Mouse (Mus musculus) C2C12 (cell line): ENCODE measurements around the gene Slc22a14. TPM values are rescaled to one million over a fixed set of nuclear protein-coding genes. Genes with fewer than 3 reads are reported as not detected.

Experiments used
- H3K27me3 ChIP-seq: one replicate; pipeline ENCODE4 v1.6.1; 2011; ENCODE audit not compliant: control insufficient read depth, insufficient read depth, insufficient read length
- H3K36me3 ChIP-seq: one replicate; pipeline ENCODE4 v1.6.1; 2011; ENCODE audit not compliant: control insufficient read depth, insufficient read depth
- H3K4me3 ChIP-seq: one replicate; pipeline ENCODE4 v1.5.1; 2011; ENCODE audit warnings: mild to moderate bottlenecking, control low read depth; ENCODE audit not compliant: poor library complexity, insufficient read depth, severe bottlenecking
- H3K79me2 ChIP-seq: one replicate; pipeline ENCODE4 v1.6.1; 2011; ENCODE audit not compliant: control insufficient read depth, insufficient read depth
- H3K79me3 ChIP-seq: one replicate; pipeline ENCODE4 v1.6.1; 2011; ENCODE audit warnings: low read depth, control low read depth
- H3ac ChIP-seq: one replicate; pipeline ENCODE3; 2011; ENCODE audit warnings: low read depth; ENCODE audit not compliant: control insufficient read depth, insufficient read length
- CEBPB ChIP-seq: IDR thresholded peaks from one replicate; pipeline ENCODE4 v1.6.1; 2011; ENCODE audit warnings: low read depth, mild to moderate bottlenecking, control low read depth, moderate library complexity
- CTCF ChIP-seq: IDR thresholded peaks from one replicate; pipeline ENCODE4 v1.5.1; 2011; ENCODE audit not compliant: control insufficient read depth, insufficient read depth, insufficient read length
- FOSL1 ChIP-seq: IDR thresholded peaks from one replicate; pipeline ENCODE4 v1.8.0; 2011; ENCODE audit warnings: mild to moderate bottlenecking, low read length; ENCODE audit not compliant: poor library complexity, insufficient read depth, severe bottlenecking
- MAX ChIP-seq: IDR thresholded peaks from one replicate; pipeline ENCODE4 v1.6.1; 2011; ENCODE audit warnings: mild to moderate bottlenecking, control low read depth
- MYOD1 ChIP-seq: IDR thresholded peaks from one replicate; pipeline ENCODE4 v1.6.1; 2011; ENCODE audit warnings: low read depth; ENCODE audit not compliant: control insufficient read depth, insufficient read length
- MYOG ChIP-seq: IDR thresholded peaks from one replicate; pipeline ENCODE4 v1.6.1; 2011; ENCODE audit not compliant: control insufficient read depth, insufficient read length; ENCODE audit errors: extremely low read depth
- USF1 ChIP-seq: IDR thresholded peaks from one replicate; pipeline ENCODE4 v1.6.1; 2011; ENCODE audit warnings: low read depth, mild to moderate bottlenecking, control low read depth, moderate library complexity
- polyA plus RNA-seq: library from polyadenylated mRNA; unstranded; fragments of >200 nt; fragmentation: generic; extraction: Trizol; gene quantifications from one replicate; pipeline ENCODE4 v1.2.1, GENCODE M21; 2012; ENCODE audit warnings: missing spikeins

The Slc22a14 gene
- polyA plus RNA-seq, 1 experiment = not detected

- no peaks in the 10 kb centered on the region for H3K79me3 ChIP-seq
- H3K27me3 ChIP-seq = peaks cover 26% of the 10 kb centered on the region
- no peak overlapping the region for H3K4me3 ChIP-seq
- no peaks in the 10 kb centered on the region for H3K79me2 ChIP-seq
- H3ac ChIP-seq = no peak overlapping the region
- H3K36me3 ChIP-seq = no peaks in the 10 kb centered on the region
- no peak for TF ChIP-seq CEBPB
- TF ChIP-seq MAX = no peak
- no peak for TF ChIP-seq FOSL1
- no peak for TF ChIP-seq CTCF
- TF ChIP-seq MYOD1 = no peak
- TF ChIP-seq MYOG = no peak
- TF ChIP-seq USF1 = no peak
Observed at GRCm38 (mm10) chr9:119122596-119123369, 242.6 kb downstream of the Slc22a14 start.

- no peak overlapping the region for H3ac ChIP-seq
- no peaks in the 10 kb centered on the region for H3K36me3 ChIP-seq
- H3K79me3 ChIP-seq = no peaks in the 10 kb centered on the region
- H3K4me3 ChIP-seq = no peak overlapping the region
- no peaks in the 10 kb centered on the region for H3K79me2 ChIP-seq
- H3K27me3 ChIP-seq = peaks cover 17% of the 10 kb centered on the region
- no peak for TF ChIP-seq USF1
- TF ChIP-seq FOSL1 = no peak
- TF ChIP-seq MYOD1 = no peak
- no peak for TF ChIP-seq MYOG
Observed at GRCm38 (mm10) chr9:119120168-119120560, 245.2 kb downstream of the Slc22a14 start.

Other genes with a start within 250 kb of the Slc22a14 start
- gene Acaa1b, start 208.5 kb downstream of the Slc22a14 start, polyA plus RNA-seq = 0.96 TPM
- gene Gm47289, start 206.4 kb downstream of the Slc22a14 start, polyA plus RNA-seq = not detected
- not detected for gene Slc22a13, start 156.5 kb downstream of the Slc22a14 start, polyA plus RNA-seq
- 13.0 TPM for gene Oxsr1, start 43.1 kb downstream of the Slc22a14 start, polyA plus RNA-seq
- gene Acaa1a, start 25.9 kb downstream of the Slc22a14 start, polyA plus RNA-seq = 50.9 TPM
- gene Myd88, start 24.1 kb downstream of the Slc22a14 start, polyA plus RNA-seq = 19.5 TPM
- 3.1 TPM for gene Xylb, start 8.2 kb downstream of the Slc22a14 start, polyA plus RNA-seq
- gene Acvr2b, start 36.6 kb upstream of the Slc22a14 start, polyA plus RNA-seq = 0.83 TPM
- gene Exog, start 79.4 kb upstream of the Slc22a14 start, polyA plus RNA-seq = 7.3 TPM
- 13.6 TPM for gene Scn5a, start 213.5 kb upstream of the Slc22a14 start, polyA plus RNA-seq